Mouse (Mus musculus): ENCODE measurements around the gene Cyb561a3. TPM values are rescaled to one million over a fixed set of nuclear protein-coding genes. Genes with fewer than 3 reads are reported as not detected.
A peak's percentile ranks its signal among the peaks of the same experiment; 100 is the strongest.
"Not testable (repeated sequence)": the region's sequence is repeated elsewhere in the genome, so short reads cannot be mapped to it uniquely, and the experiment has no call there.

Gene Cyb561a3
- total RNA-seq (2021): 10 to 100 TPM; 12.3 to 14.2 TPM
- long read RNA-seq, experiment 1, transcript Cyb561a3-201 (7 exons, 1,474 nt): minor isoform, 5 of 27 reads
- long read RNA-seq, experiment 1, transcript Cyb561a3-209 (8 exons, 3,130 nt): major isoform, 7 of 27 reads
- long read RNA-seq, experiment 1, partial matches to known transcripts: 0 of 27 reads
- long read RNA-seq, experiment 1, other reads (novel, unspliced or antisense): 14 of 27 reads
- long read RNA-seq, experiment 2, partial matches to known transcripts: 0 of 11 reads
- long read RNA-seq, experiment 2, other reads (novel, unspliced or antisense): 5 of 11 reads

- DNase-seq: peak; percentile 95 to 97
These were observed at the start of gene Cyb561a3, which contains the start of gene Tmem138 for GRCm38 (mm10) chr19:10576690-10577561. TSS of gene Cyb561a3 (plus strand) at chr19:10577172. TSS of gene Tmem138 (minus strand) at chr19:10577362.

GRCm38 (mm10) chr19:10530082-10530481 is 46.9 kb upstream of the Cyb561a3 start:
- no peak for DNase-seq

- no peak for DNase-seq
These were observed 37.5 kb upstream of the Cyb561a3 start for GRCm38 (mm10) chr19:10539454-10539853.

GRCm38 (mm10) chr19:10555624-10556510 is 21.1 kb upstream of the Cyb561a3 start, which contains the start of gene Tmem216:
TSS of gene Tmem216 (minus strand) at chr19:10556238.
- DNase-seq: peak; percentile 87 to 91

- DNase-seq: no peak
These were observed 20.0 kb upstream of the Cyb561a3 start for GRCm38 (mm10) chr19:10557001-10557400.

GRCm38 (mm10) chr19:10557430-10557829 is 19.5 kb upstream of the Cyb561a3 start:
- DNase-seq: no peak

- not testable (repeated sequence) for DNase-seq
These were observed 19.1 kb upstream of the Cyb561a3 start for GRCm38 (mm10) chr19:10557837-10558375.

- DNase-seq: peak; percentile 19 to 25
These were observed 16.9 kb upstream of the Cyb561a3 start for GRCm38 (mm10) chr19:10560108-10560507.

- peak; percentile 66 to 81 for DNase-seq
These were observed 15.2 kb upstream of the Cyb561a3 start for GRCm38 (mm10) chr19:10561558-10562314.

GRCm38 (mm10) chr19:10562351-10562750 is 14.6 kb upstream of the Cyb561a3 start:
- DNase-seq: no peak

- DNase-seq: no peak
These were observed 12.7 kb upstream of the Cyb561a3 start for GRCm38 (mm10) chr19:10564278-10564677.

GRCm38 (mm10) chr19:10565217-10565616 is 11.8 kb upstream of the Cyb561a3 start:
- no peak for DNase-seq

GRCm38 (mm10) chr19:10569627-10570026 is 7.3 kb upstream of the Cyb561a3 start:
- DNase-seq: no peak

GRCm38 (mm10) chr19:10580102-10580501 is 3.1 kb downstream of the Cyb561a3 start:
- DNase-seq: no peak

- DNase-seq: no peak
These were observed 3.8 kb downstream of the Cyb561a3 start for GRCm38 (mm10) chr19:10580761-10581160.

GRCm38 (mm10) chr19:10581984-10582383 is 5.0 kb downstream of the Cyb561a3 start:
- no peak for DNase-seq

- no peak for DNase-seq
These were observed 6.7 kb downstream of the Cyb561a3 start for GRCm38 (mm10) chr19:10583550-10584146.

- DNase-seq: no peak
These were observed 8.1 kb downstream of the Cyb561a3 start for GRCm38 (mm10) chr19:10585112-10585511.

- no peak for DNase-seq
These were observed 10.3 kb downstream of the Cyb561a3 start for GRCm38 (mm10) chr19:10587231-10587630.

- no peak for DNase-seq
These were observed 12.3 kb downstream of the Cyb561a3 start for GRCm38 (mm10) chr19:10589127-10589857.
